Mouse (Mus musculus) midbrain, embryonic 14.5 days (tissue): Measurements from ENCODE around the gene Retsat. TPM values are rescaled to one million over a fixed set of nuclear protein-coding genes. Genes with fewer than 3 reads are reported as not detected.
A peak's percentile ranks its signal among the peaks of the same experiment; 100 is the strongest.

ENCODE experiments used
- ATAC-seq: fragments of 200-750 bp; cut with Nextera tagmentation; 2 replicates; pipeline ENCODE4 v1.8.0; 2017; ENCODE audit warnings: moderate number of reproducible peaks, moderate library complexity; ENCODE audit not compliant: low FRiP score, low TSS enrichment
- DNase-seq: peaks from one replicate; pipeline ENCODE4 v3.0.0-alpha.2; 2015
- H3K27ac ChIP-seq: fragments of 300-500 bp; sonication (generic); replicated peaks from 2 replicates; pipeline ENCODE4 v1.5.1; 2014; ENCODE audit warnings: mild to moderate bottlenecking, low read depth, low read length, moderate library complexity
- H3K27me3 ChIP-seq: fragments of 300-500 bp; sonication (generic); 2 replicates; pipeline ENCODE4 v1.6.1; 2014; ENCODE audit warnings: low read length, control low read depth, mixed read lengths; ENCODE audit not compliant: control insufficient read depth, insufficient read depth
- H3K36me3 ChIP-seq: fragments of 300-500 bp; sonication (generic); 2 replicates; pipeline ENCODE4 v1.6.1; 2014; ENCODE audit warnings: low read length, control low read depth; ENCODE audit not compliant: control insufficient read depth, insufficient read depth
- H3K4me1 ChIP-seq: fragments of 300-500 bp; sonication (generic); 2 replicates; pipeline ENCODE4 v1.6.1; 2014; ENCODE audit warnings: mild to moderate bottlenecking, antibody characterized with exemption, low read length, control low read depth; ENCODE audit not compliant: control insufficient read depth, insufficient read depth
- H3K4me2 ChIP-seq: fragments of 300-500 bp; sonication (generic); 2 replicates; pipeline ENCODE4 v1.6.1; 2014; ENCODE audit warnings: mild to moderate bottlenecking, low read length, moderate library complexity
- H3K4me3 ChIP-seq: fragments of 300-500 bp; sonication (generic); replicated peaks from 2 replicates; pipeline ENCODE4 v1.5.1; 2014; ENCODE audit warnings: low read depth, low read length
- H3K9ac ChIP-seq: fragments of 300-500 bp; sonication (generic); replicated peaks from 2 replicates; pipeline ENCODE4 v1.6.1; 2014; ENCODE audit warnings: mild to moderate bottlenecking, low read length, moderate library complexity
- H3K9me3 ChIP-seq: fragments of 300-500 bp; sonication (generic); 2 replicates; pipeline ENCODE4 v1.6.1; 2016; ENCODE audit warnings: low read length, control low read depth, mixed read lengths; ENCODE audit not compliant: control insufficient read depth
- WGBS: fragments of 180-500 bp; shearing (Covaris S2); extraction: QIAGEN DNeasy Blood & Tissue Kit; methylation state at CpG from one replicate; pipeline ENCODE4 v1.1.7; 2014; 5-methylcytosine and 5-hydroxymethylcytosine counted together
- polyA plus RNA-seq: library from polyadenylated mRNA; unstranded; fragments of >200 nt; fragmentation: Nextera tagmentation; extraction: Ambion mirVana; gene quantifications from 2 replicates; pipeline ENCODE4 v1.2.1, GENCODE M21; 2014

Gene Retsat
- polyA plus RNA-seq, 1 experiment from 2014 or later = 5.1 TPM

DNA sequence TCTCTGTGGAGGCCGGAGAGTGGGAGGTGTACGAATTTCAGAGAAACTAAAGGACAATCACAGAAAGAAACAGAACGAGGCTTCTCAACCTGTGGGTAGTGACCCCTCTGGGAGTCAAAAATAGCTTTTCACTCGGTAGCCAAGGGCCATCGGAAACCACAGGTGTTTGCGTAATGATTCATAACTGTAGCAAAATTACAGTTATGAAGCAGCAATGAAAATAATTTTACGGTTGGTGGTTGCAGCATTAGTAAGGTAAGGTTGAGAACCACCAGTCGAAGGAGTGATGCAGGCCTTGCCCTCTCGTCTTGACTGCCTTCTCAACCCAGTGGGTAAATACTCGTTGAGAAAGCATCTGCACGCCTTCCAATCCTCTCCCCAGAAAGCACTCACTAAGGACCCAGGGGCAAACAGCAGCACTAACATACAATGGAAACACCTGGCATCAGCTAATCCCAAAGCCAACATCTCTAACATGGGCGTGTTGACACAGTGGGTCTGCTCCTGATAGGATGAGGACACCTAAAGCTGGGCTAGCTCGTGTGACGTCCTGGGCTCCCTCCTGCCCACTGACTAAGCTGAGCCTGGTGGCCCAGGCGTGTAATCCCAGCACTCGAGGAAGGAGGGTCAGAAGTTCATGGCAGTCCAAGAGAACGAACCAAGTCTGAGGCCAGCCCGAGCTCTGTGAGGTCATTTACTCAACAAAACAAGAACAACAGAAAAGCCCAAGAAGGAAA lies 43.1 kb downstream of the Retsat start:
- no peak for DNase-seq
- no peak overlapping the region for H3K27ac ChIP-seq
- no peak for ATAC-seq
- WGBS = 84% methylated on average over 18 of the region's 18 CpGs
- H3K4me2 ChIP-seq = no peak overlapping the region
- H3K27me3 ChIP-seq = no peaks in the 10 kb centered on the region
- no peak overlapping the region for H3K9ac ChIP-seq
- H3K4me1 ChIP-seq = no peaks in the 10 kb centered on the region
- H3K4me3 ChIP-seq = no peak overlapping the region
- no peaks in the 10 kb centered on the region for H3K36me3 ChIP-seq
- no peaks in the 10 kb centered on the region for H3K9me3 ChIP-seq

DNA sequence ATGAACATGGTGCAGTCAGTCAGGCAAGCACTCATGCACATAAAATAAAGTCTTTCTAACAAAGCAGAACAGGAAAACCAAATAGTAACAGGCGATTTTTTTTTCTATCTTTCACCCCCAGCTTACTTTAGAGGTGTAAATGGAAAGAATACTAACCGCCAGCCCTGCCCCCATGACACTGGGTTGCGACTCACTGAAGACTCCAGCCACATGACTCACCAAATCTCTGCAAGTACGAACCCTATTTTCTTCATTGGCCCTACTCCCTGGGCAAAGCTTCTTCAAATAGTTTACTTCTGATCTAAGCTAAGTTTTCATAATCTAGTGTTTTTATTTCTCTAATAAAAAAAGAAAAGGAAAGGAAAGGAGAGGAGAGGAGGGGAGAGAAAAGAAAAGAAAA lies 46.3 kb downstream of the Retsat start:
- Histone ChIP-seq H3K9ac (no peak overlapping the region), H3K27ac (no peak overlapping the region), H3K4me1 (no peaks in the 10 kb centered on the region), H3K4me2 (no peak overlapping the region), H3K4me3 (no peak overlapping the region), H3K27me3 (no peaks in the 10 kb centered on the region), H3K9me3 (no peaks in the 10 kb centered on the region), H3K36me3 (no peaks in the 10 kb centered on the region)
- ATAC-seq (no peak), DNase-seq (no peak)
- WGBS = 87% methylated on average over 4 of the region's 4 CpGs

DNA sequence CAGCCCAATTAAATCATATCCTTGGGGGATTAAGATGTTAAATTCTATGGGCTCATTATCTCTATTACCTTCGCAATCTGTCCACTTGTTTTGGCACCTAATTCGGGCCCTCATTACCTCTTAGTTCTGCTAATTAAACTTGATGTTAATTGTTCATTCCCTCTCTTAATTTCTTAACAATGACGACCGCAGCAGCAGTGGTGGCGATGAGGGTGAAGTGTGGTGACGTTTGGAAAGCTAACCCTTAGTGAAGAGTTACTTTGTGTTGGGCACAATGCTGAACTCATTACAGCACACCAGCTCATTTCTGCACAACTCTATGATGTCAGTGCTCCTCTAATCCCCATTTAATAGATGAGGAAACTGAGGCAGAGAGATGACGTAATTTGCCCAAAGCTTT lies 47.1 kb downstream of the Retsat start:
- Histone ChIP-seq H3K4me2 (no peak overlapping the region), H3K4me3 (no peak overlapping the region), H3K27me3 (no peaks in the 10 kb centered on the region), H3K27ac (no peak overlapping the region), H3K9me3 (no peaks in the 10 kb centered on the region), H3K4me1 (no peaks in the 10 kb centered on the region), H3K9ac (no peak overlapping the region), H3K36me3 (no peaks in the 10 kb centered on the region)
- no peak for ATAC-seq
- WGBS = 78% methylated on average over 7 of the region's 7 CpGs
- DNase-seq = no peak

DNA sequence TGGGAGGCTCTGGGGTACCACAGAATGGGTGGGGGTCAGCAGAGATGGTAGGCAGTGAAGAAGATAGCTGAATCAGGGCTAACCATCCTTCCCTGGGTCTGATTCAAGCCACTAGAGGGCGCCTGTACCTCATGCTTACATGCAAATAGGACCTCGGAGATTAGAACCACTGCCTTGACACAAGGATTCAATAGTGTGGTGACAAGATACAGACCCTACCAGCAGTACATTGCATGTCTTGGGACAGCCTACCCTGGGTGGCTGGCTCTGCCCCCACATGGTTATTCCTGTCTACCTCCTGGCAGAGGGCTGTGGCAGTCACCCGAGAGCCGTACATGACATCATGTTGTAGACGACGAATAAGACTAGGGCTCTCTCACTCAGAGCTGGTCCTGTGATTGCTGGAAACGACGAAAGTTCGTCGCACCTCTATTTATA lies 49.1 kb downstream of the Retsat start:
- no peaks in the 10 kb centered on the region for H3K9me3 ChIP-seq
- DNase-seq = peak; percentile 90
- peak; percentile 64; the same call in 1 of the 2 replicates for ATAC-seq
- H3K9ac ChIP-seq = no peak overlapping the region
- H3K36me3 ChIP-seq = no peaks in the 10 kb centered on the region
- H3K4me1 ChIP-seq = no peaks in the 10 kb centered on the region
- H3K27me3 ChIP-seq = no peaks in the 10 kb centered on the region
- 66% methylated on average over 10 of the region's 10 CpGs for WGBS
- H3K4me3 ChIP-seq = no peak overlapping the region
- no peak overlapping the region for H3K27ac ChIP-seq
- H3K4me2 ChIP-seq = no peak overlapping the region

DNA sequence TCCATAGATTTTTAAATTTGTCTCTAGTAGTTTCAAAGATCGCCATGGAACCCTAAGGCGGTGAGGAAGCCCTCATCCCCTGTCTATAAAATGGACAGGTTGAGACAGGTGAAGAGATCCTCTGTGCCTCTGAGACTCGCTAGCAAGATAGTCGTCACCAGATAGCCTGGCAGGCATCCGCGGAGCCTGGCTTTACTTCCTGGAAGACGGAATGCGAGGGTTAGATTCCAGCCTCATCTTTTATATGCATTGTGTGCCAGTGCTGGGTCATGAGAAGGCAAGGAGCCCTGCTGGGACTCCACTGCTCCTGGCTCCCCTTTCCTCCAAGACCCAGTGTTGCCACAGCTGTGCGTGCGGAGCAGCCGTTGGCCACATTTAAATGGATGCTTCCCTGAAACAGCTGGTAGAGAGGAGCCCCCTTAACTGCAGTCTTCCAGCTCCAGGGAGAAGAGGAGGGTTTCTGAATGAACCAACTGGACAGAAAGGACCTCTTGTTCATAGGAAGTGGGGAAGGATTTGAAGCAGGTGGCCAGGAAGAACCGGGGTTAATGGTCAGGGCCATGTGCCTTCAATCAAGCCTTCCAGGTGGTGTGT lies 49.8 kb downstream of the Retsat start:
- 64% methylated on average over 12 of the region's 12 CpGs for WGBS
- H3K4me2 ChIP-seq = no peak overlapping the region
- no peaks in the 10 kb centered on the region for H3K27me3 ChIP-seq
- no peak overlapping the region for H3K4me3 ChIP-seq
- ATAC-seq (no peak), DNase-seq (no peak)
- no peaks in the 10 kb centered on the region for H3K4me1 ChIP-seq
- H3K9me3 ChIP-seq = no peaks in the 10 kb centered on the region
- no peak overlapping the region for H3K27ac ChIP-seq
- no peak overlapping the region for H3K9ac ChIP-seq
- no peaks in the 10 kb centered on the region for H3K36me3 ChIP-seq

DNA sequence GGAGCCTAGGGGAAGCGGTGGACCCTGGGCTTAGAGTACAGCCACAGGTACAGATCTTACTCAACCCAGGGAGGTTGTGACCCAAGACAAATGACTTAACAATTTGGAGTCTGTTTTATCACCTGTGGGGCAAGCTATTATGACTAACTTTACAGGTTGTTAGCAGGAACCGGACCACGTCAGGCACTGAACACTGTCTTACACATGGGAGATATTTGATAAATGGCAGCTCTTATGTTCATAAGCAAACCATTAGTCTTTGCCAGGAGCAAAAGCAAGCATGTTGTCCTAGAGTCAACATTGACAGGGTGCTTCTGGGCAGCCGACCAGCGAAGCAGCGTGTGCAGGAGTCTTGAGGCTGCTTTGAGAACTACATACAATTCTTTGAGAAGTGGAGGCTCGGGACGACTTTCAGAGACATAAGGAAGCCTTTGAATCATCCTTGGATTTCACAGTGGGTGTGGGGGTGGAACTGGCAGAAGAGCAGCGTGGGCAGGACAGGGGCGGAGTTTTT lies 52.1 kb downstream of the Retsat start:
- DNase-seq (no peak), ATAC-seq (no peak)
- no peak overlapping the region for H3K9ac ChIP-seq
- H3K4me3 ChIP-seq = no peak overlapping the region
- H3K36me3 ChIP-seq = no peaks in the 10 kb centered on the region
- no peaks in the 10 kb centered on the region for H3K9me3 ChIP-seq
- no peak overlapping the region for H3K4me2 ChIP-seq
- no peaks in the 10 kb centered on the region for H3K27me3 ChIP-seq
- 86% methylated on average over 10 of the region's 10 CpGs for WGBS
- H3K27ac ChIP-seq = no peak overlapping the region
- no peaks in the 10 kb centered on the region for H3K4me1 ChIP-seq

DNA sequence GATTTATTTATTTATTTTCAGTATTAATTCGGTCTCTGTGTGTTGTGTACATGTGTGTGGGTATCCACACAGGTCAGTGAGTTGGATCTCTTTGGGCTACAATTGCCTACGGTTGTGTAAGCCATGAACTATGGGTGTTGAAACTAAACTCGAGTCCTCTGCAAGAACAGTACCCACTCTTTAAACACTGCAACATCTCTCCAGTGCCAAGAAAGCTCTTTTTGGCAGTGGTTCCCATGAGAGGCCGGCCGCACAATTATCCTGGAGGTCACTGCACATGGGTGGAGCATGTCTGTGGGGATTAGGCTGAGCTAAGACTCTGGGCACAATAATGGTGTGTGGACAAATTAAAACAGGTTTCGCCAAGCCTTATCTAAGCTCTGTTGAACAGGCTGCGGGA lies 55.1 kb downstream of the Retsat start:
- no peaks in the 10 kb centered on the region for H3K27me3 ChIP-seq
- no peak overlapping the region for H3K4me2 ChIP-seq
- no peak overlapping the region for H3K4me3 ChIP-seq
- H3K9ac ChIP-seq = no peak overlapping the region
- no peaks in the 10 kb centered on the region for H3K4me1 ChIP-seq
- ATAC-seq (no peak), DNase-seq (peak; percentile 43)
- H3K36me3 ChIP-seq = no peaks in the 10 kb centered on the region
- no peak overlapping the region for H3K27ac ChIP-seq
- WGBS = 64% methylated on average over 7 of the region's 7 CpGs
- H3K9me3 ChIP-seq = no peaks in the 10 kb centered on the region

DNA sequence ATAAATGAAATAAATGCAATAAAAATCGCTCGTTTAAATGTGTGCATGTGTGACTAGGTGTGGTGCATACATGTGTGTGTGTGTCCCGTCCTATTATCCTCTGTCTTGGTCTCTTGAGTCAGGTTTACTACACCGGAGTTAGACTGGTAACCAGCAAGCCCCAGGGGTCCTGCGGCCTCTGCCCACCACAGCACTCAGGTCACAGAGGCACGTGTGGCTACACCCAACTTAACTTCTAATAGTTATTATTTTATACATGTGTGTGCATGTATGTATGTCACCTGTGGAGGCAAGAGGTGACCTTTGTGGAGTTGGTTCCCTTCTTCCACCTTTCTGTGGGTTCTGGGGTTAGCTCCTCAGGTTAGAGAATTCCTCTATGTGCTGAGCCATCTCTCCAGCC lies 56.1 kb downstream of the Retsat start:
- no peak overlapping the region for H3K27ac ChIP-seq
- H3K27me3 ChIP-seq = no peaks in the 10 kb centered on the region
- WGBS = 95% methylated on average over 6 of the region's 6 CpGs
- ATAC-seq (no peak), DNase-seq (no peak)
- no peaks in the 10 kb centered on the region for H3K36me3 ChIP-seq
- no peak overlapping the region for H3K9ac ChIP-seq
- H3K4me3 ChIP-seq = no peak overlapping the region
- H3K4me2 ChIP-seq = no peak overlapping the region
- no peaks in the 10 kb centered on the region for H3K9me3 ChIP-seq
- H3K4me1 ChIP-seq = no peaks in the 10 kb centered on the region
